Mouse (Mus musculus): ENCODE measurements around the gene Cflar. TPM values are rescaled to one million over a fixed set of nuclear protein-coding genes. Genes with fewer than 3 reads are reported as not detected.
A peak's percentile ranks its signal among the peaks of the same experiment; 100 is the strongest.
"Not testable (repeated sequence)": the region's sequence is repeated elsewhere in the genome, so short reads cannot be mapped to it uniquely, and the experiment has no call there.

Gene Cflar
- 41.0 and 44.2 TPM in 2 replicates for polyA plus RNA-seq (2015; fragmentation: Nextera tagmentation; extraction: Ambion mirVana)

- ATAC-seq (ENCODE audit: borderline replicate concordance, extremely low read depth, low FRiP score, low TSS enrichment): peak; percentile 77
- WGBS: under 1% methylated on average over 45 of the region's 45 CpGs
- Histone ChIP-seq H3K4me1 (peaks cover 14% of the 10 kb centered on the region), H3K4me3 (peak within 1 kb of the TSS; percentile 56), H3K36me3 (peaks cover 16% of the 10 kb centered on the region; the same call in 1 of the 2 replicates), H3K9ac (peak within 1 kb of the TSS; percentile 82), H3K9me3 (no peaks in the 10 kb centered on the region), H3K27me3 (no peaks in the 10 kb centered on the region), H3K27ac (peak within 1 kb of the TSS; percentile 100), H3K4me2 (peak within 1 kb of the TSS; percentile 68)
Measured at GRCm38 (mm10) chr1:58711365-58712016, at the start of gene Cflar. TSS of gene Cflar (plus strand) at chr1:58711508.

- H3K4me1 ChIP-seq; ATAC-seq (ENCODE audit: borderline replicate concordance, extremely low read depth, low FRiP score, low TSS enrichment); H3K27me3 ChIP-seq; H3K4me2 ChIP-seq; H3K27ac ChIP-seq; H3K36me3 ChIP-seq; H3K4me3 ChIP-seq; H3K9ac ChIP-seq; H3K9me3 ChIP-seq: not testable (repeated sequence)
- WGBS: 88% methylated on average over 5 of the region's 5 CpGs
Measured at GRCm38 (mm10) chr1:58662671-58663070, 48.6 kb upstream of the Cflar start.

GRCm38 (mm10) chr1:58663365-58663764, 47.9 kb upstream of the Cflar start:
- not testable (repeated sequence) for H3K4me1 ChIP-seq; ATAC-seq (ENCODE audit: borderline replicate concordance, extremely low read depth, low FRiP score, low TSS enrichment); H3K4me2 ChIP-seq; H3K9ac ChIP-seq; H3K9me3 ChIP-seq; H3K27me3 ChIP-seq; H3K4me3 ChIP-seq; H3K27ac ChIP-seq; H3K36me3 ChIP-seq
- WGBS: 79% methylated on average over 3 of the region's 3 CpGs

- WGBS: 80% methylated on average over 5 of the region's 5 CpGs
- Histone ChIP-seq H3K9me3 (no peaks in the 10 kb centered on the region), H3K9ac (no peak overlapping the region), H3K36me3 (no peaks in the 10 kb centered on the region), H3K4me1 (no peaks in the 10 kb centered on the region), H3K4me2 (no peak overlapping the region), H3K27ac (no peak overlapping the region), H3K4me3 (no peak overlapping the region), H3K27me3 (no peaks in the 10 kb centered on the region)
- no peak for ATAC-seq (ENCODE audit: borderline replicate concordance, extremely low read depth, low FRiP score, low TSS enrichment)
Measured at GRCm38 (mm10) chr1:58668191-58668590, 43.1 kb upstream of the Cflar start.

GRCm38 (mm10) chr1:58669635-58670034, 41.7 kb upstream of the Cflar start:
- H3K27me3 ChIP-seq; H3K36me3 ChIP-seq; H3K4me1 ChIP-seq; H3K9me3 ChIP-seq; H3K4me3 ChIP-seq; H3K4me2 ChIP-seq; ATAC-seq (ENCODE audit: borderline replicate concordance, extremely low read depth, low FRiP score, low TSS enrichment); H3K27ac ChIP-seq; H3K9ac ChIP-seq: not testable (repeated sequence)
- WGBS: 62% methylated on average over 3 of the region's 3 CpGs

- Histone ChIP-seq H3K4me3 (no peak overlapping the region), H3K4me2 (no peak overlapping the region), H3K27ac (no peak overlapping the region), H3K4me1 (no peaks in the 10 kb centered on the region), H3K9me3 (no peaks in the 10 kb centered on the region), H3K9ac (no peak overlapping the region), H3K36me3 (no peaks in the 10 kb centered on the region), H3K27me3 (no peaks in the 10 kb centered on the region)
- no peak for ATAC-seq (ENCODE audit: borderline replicate concordance, extremely low read depth, low FRiP score, low TSS enrichment)
- 74% methylated on average over 2 of the region's 2 CpGs for WGBS
Measured at GRCm38 (mm10) chr1:58672116-58672515, 39.2 kb upstream of the Cflar start.

- no peaks in the 10 kb centered on the region for H3K9me3 ChIP-seq
- H3K4me1 ChIP-seq: no peaks in the 10 kb centered on the region
- no peak overlapping the region for H3K4me3 ChIP-seq
- no peaks in the 10 kb centered on the region for H3K36me3 ChIP-seq
- no peak for ATAC-seq (ENCODE audit: borderline replicate concordance, extremely low read depth, low FRiP score, low TSS enrichment)
- WGBS: 80% methylated on average over 3 of the region's 3 CpGs
- H3K27me3 ChIP-seq: no peaks in the 10 kb centered on the region
- H3K4me2 ChIP-seq: no peak overlapping the region
- H3K9ac ChIP-seq: no peak overlapping the region
- no peak overlapping the region for H3K27ac ChIP-seq
Measured at GRCm38 (mm10) chr1:58675011-58675410, 36.3 kb upstream of the Cflar start.

- Histone ChIP-seq H3K4me3 (no peak overlapping the region), H3K4me1 (no peaks in the 10 kb centered on the region), H3K4me2 (no peak overlapping the region), H3K27ac (no peak overlapping the region), H3K9me3 (no peaks in the 10 kb centered on the region), H3K9ac (no peak overlapping the region), H3K36me3 (no peaks in the 10 kb centered on the region), H3K27me3 (no peaks in the 10 kb centered on the region)
- ATAC-seq (ENCODE audit: borderline replicate concordance, extremely low read depth, low FRiP score, low TSS enrichment): no peak
- 74% methylated on average over 1 of the region's 1 CpGs for WGBS
Measured at GRCm38 (mm10) chr1:58677575-58677974, 33.7 kb upstream of the Cflar start.

- not testable (repeated sequence) for H3K9me3 ChIP-seq; H3K4me3 ChIP-seq; H3K36me3 ChIP-seq; H3K27ac ChIP-seq; H3K4me2 ChIP-seq; H3K9ac ChIP-seq; ATAC-seq (ENCODE audit: borderline replicate concordance, extremely low read depth, low FRiP score, low TSS enrichment); H3K4me1 ChIP-seq; H3K27me3 ChIP-seq
- 46% methylated on average over 5 of the region's 5 CpGs for WGBS
Measured at GRCm38 (mm10) chr1:58678412-58678811, 32.9 kb upstream of the Cflar start.

GRCm38 (mm10) chr1:58689426-58689825, 21.9 kb upstream of the Cflar start:
- Histone ChIP-seq H3K4me1 (no peaks in the 10 kb centered on the region), H3K4me2 (no peak overlapping the region), H3K27ac (no peak overlapping the region), H3K36me3 (no peaks in the 10 kb centered on the region), H3K27me3 (no peaks in the 10 kb centered on the region), H3K9ac (no peak overlapping the region), H3K4me3 (no peak overlapping the region), H3K9me3 (no peaks in the 10 kb centered on the region)
- no peak for ATAC-seq (ENCODE audit: borderline replicate concordance, extremely low read depth, low FRiP score, low TSS enrichment)
- 92% methylated on average over 1 of the region's 1 CpGs for WGBS

- 47% methylated on average over 6 of the region's 6 CpGs for WGBS
- Histone ChIP-seq H3K4me2 (no peak overlapping the region), H3K27ac (no peak overlapping the region), H3K27me3 (no peaks in the 10 kb centered on the region), H3K36me3 (no peaks in the 10 kb centered on the region), H3K9me3 (no peaks in the 10 kb centered on the region), H3K9ac (no peak overlapping the region), H3K4me3 (no peak overlapping the region), H3K4me1 (no peaks in the 10 kb centered on the region)
- ATAC-seq (ENCODE audit: borderline replicate concordance, extremely low read depth, low FRiP score, low TSS enrichment): no peak
Measured at GRCm38 (mm10) chr1:58690006-58690744, 21.1 kb upstream of the Cflar start.

- not testable (repeated sequence) for H3K4me1 ChIP-seq; H3K9ac ChIP-seq; H3K27ac ChIP-seq; H3K4me3 ChIP-seq; ATAC-seq (ENCODE audit: borderline replicate concordance, extremely low read depth, low FRiP score, low TSS enrichment); H3K36me3 ChIP-seq; H3K27me3 ChIP-seq; H3K4me2 ChIP-seq; H3K9me3 ChIP-seq
- 74% methylated on average over 2 of the region's 3 CpGs for WGBS
Measured at GRCm38 (mm10) chr1:58690834-58691488, 20.3 kb upstream of the Cflar start.
